Mouse (Mus musculus): ENCODE data around the gene Srrm4.

- TF ChIP-seq CTCF (IDR thresholded peaks at IDR 0.05; ENCODE audit: extremely low read depth, insufficient read length, insufficient replicate concordance, low read depth, low read length) (no peak), POLR2A (IDR thresholded peaks at IDR 0.05; ENCODE audit: low read depth, low read length) (no peak)
These were observed 69.3 kb downstream of the Srrm4 start for GRCm38 (mm10) chr5:116522273-116522672.

All from small intestine, adult 2 months (tissue).